Mouse (Mus musculus) frontal cortex, postnatal 10 days (tissue): Measurements from ENCODE around the gene Igsf21.
A peak's percentile ranks its signal among the peaks of the same experiment; 100 is the strongest.

Source experiments
- DNase-seq, 2 experiments: peaks; one replicate each; pipeline ENCODE4 v3.0.0; 2022; ENCODE audit warnings: low spot score in 2 of 2, mixed read lengths in 1 of 2

Igsf21 gene

GRCm38 (mm10) chr4:140196717-140197116 lies 49.9 kb downstream of the Igsf21 start:
- no peak for DNase-seq

- no peak for DNase-seq
These were observed 54.1 kb downstream of the Igsf21 start for GRCm38 (mm10) chr4:140192276-140193002.

- DNase-seq: peak in 1 of 2 experiments; percentile 24
These were observed 57.0 kb downstream of the Igsf21 start for GRCm38 (mm10) chr4:140189601-140190000.

GRCm38 (mm10) chr4:140188626-140189025 lies 58.0 kb downstream of the Igsf21 start:
- no peak for DNase-seq

- DNase-seq: no peak
These were observed 59.0 kb downstream of the Igsf21 start for GRCm38 (mm10) chr4:140187404-140188145.

GRCm38 (mm10) chr4:140179576-140179975 lies 67.0 kb downstream of the Igsf21 start:
- no peak for DNase-seq

- no peak for DNase-seq
These were observed 69.5 kb downstream of the Igsf21 start for GRCm38 (mm10) chr4:140177055-140177454.

GRCm38 (mm10) chr4:140173746-140174399 lies 72.7 kb downstream of the Igsf21 start:
- no peak for DNase-seq

- no peak for DNase-seq
These were observed 73.5 kb downstream of the Igsf21 start for GRCm38 (mm10) chr4:140173084-140173483.

GRCm38 (mm10) chr4:140171917-140172316 lies 74.7 kb downstream of the Igsf21 start:
- DNase-seq: no peak

- no peak for DNase-seq
These were observed 75.4 kb downstream of the Igsf21 start for GRCm38 (mm10) chr4:140171189-140171588.

- DNase-seq: no peak
These were observed 80.7 kb downstream of the Igsf21 start for GRCm38 (mm10) chr4:140165851-140166250.

- DNase-seq: no peak
These were observed 81.9 kb downstream of the Igsf21 start for GRCm38 (mm10) chr4:140164662-140165061.

GRCm38 (mm10) chr4:140159617-140160016 lies 87.0 kb downstream of the Igsf21 start:
- DNase-seq: no peak

GRCm38 (mm10) chr4:140154899-140155463 lies 91.6 kb downstream of the Igsf21 start:
- no peak for DNase-seq

GRCm38 (mm10) chr4:140154484-140154883 lies 92.1 kb downstream of the Igsf21 start:
- peak; percentile 59 to 67 for DNase-seq

GRCm38 (mm10) chr4:140153711-140154114 lies 92.9 kb downstream of the Igsf21 start:
- DNase-seq: no peak

- peak in 1 of 2 experiments; percentile 44 for DNase-seq
These were observed 93.5 kb downstream of the Igsf21 start for GRCm38 (mm10) chr4:140153101-140153500.

- no peak for DNase-seq
These were observed 96.9 kb downstream of the Igsf21 start for GRCm38 (mm10) chr4:140149706-140150105.

GRCm38 (mm10) chr4:140147857-140148695 lies 98.5 kb downstream of the Igsf21 start:
- DNase-seq: no peak
